Mouse (Mus musculus): ENCODE measurements at regions not wholly inside any gene's neighbourhood (a gene's known extent, or its start where the extent isn't known, plus 50 kb on each side); places are given as distances from the start of the nearest gene placed in this dataset.

DNA sequence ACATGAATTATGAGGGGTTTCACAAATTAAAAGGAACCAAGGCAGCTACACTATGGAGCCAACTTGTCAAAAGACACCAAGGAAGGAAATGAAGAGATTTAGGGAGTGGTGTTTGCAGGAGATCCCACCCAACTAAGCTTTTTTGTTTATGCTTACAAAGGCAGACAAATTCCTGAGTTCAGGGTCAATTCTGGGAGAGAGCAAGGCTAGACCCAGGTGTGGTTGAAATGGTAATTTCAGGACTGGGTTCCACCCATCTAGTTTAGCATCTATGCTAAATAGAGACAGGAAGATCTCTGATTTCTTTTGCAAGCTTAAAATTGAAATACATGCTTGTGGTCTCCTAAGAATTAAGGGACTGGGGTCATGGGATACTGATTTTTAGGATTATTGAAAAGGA is 286.0 kb upstream of the Pcdh17 start:
- peak; percentile 65 for DNase-seq (ENCODE audit: low read depth, low spot score)

DNA sequence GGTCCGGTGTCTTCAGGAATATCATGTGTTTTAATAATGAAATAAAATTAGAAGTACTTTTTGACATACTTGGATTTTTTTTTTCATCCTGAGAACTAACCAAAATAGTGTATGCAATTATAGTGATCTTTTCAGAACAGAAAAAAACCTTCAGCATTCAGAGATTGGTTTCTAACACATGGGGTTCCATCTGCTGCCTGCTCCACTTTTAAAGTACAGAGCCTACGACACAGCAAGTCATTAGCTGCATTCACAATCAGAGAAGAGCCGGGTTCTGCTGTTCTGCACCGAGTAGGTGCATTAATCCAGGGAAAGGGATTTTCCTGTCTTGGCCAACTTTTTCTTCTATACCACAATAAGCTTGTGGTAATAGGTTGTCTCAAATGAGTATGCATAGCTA is 267.9 kb upstream of the Pcdh17 start:
- DNase-seq (ENCODE audit: low read depth, low spot score) = no peak

DNA sequence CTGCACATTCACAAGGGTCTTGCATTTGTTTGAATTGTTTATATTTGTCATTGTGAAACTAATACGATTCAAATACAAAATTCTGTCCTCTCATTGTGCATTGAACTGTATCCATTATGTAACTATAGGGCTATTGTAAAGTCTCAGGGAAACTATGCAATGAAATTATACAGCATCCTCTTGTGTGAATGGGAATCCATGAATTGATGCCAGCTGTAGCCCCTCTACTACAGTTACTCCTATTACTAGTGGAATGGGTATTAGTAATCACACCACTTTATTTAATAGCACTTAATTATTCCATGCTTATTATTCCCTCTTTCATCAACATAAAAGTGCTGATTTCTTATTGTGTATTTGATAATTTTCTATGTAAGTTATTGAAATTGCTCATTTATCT is 232.4 kb upstream of the Pcdh17 start:
- no peak for DNase-seq (ENCODE audit: low read depth, low spot score)

DNA sequence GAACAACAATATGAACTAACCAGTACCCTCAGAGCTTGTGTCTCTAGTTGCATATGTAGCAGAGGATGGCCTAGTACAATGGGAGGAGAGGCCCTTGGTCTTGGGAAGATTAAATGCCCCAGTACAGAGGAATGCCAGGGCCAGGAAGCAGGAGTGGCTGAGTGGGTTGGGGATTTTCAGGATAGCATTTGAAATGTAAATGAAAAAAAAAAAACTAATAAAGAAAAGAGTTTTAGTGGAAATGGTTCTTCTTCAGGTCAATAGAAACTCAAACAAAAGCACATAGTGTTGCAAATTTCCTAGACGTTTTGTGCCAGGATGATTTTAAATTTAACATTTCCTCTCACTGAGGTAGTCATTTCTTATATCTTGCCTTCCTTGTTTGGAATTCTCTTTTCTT is 220.4 kb upstream of the Pcdh17 start:
- peak; percentile 51 for DNase-seq (ENCODE audit: low read depth, low spot score)

DNA sequence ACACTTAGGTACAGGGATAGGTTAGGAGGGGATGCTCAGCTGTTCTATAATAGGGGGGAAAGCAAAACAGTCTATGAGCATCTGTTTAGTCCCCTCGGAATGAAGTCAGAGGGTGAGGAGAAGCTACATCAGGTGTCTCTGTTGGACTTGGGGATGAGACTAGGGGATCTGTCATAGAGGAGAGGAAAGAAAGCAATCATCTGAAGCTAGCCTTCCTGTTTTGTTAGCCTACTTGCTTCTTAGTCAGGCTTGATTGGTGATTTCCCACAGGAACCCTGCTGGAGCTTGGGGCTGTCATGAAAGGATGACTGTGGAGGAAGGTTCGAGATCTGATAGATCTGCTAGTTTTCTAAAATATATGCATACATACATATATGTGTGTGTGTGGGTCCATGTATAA is 219.4 kb upstream of the Pcdh17 start:
- peak; percentile 11 for DNase-seq (ENCODE audit: low read depth, low spot score)

DNA sequence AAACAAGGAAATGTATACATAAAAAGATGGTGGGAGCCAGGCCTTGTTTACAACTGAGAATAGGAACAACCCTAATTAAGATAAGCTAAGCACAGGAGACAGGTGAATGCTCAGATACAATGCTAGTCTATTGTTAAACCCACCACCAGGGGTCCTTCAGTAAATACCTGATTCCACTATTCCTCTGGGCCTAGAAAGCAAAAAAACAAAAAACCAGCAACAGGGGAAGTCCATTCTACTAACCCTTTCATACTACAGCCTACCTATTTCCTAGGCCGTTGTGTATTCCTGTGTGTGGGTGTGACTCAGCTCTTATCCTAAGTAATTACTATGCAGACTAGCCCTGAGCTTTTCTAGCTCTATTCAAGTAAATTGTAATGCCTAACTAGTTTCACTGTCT is 195.4 kb upstream of the Pcdh17 start:
- DNase-seq (ENCODE audit: low read depth, low spot score) = peak; percentile 65

DNA sequence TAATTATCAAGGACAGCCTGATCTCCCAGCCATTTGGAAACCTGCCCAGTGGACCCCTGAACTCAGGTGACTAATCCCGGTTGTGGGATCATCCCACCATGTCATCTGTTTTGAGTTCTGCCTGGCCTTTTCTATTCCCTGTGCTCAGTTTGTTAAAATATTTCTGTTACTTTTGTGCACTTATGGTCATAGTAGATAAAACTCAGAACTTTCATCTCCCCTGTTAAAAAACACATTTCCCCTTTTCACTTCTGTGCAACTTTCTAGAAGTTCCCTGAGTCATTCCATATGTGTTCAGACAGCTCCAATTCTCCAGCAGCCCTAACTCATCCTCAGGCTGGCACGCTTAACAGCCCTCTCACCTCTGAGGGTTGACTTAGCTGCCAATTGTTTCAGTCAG is 190.8 kb upstream of the Pcdh17 start:
- DNase-seq (ENCODE audit: low read depth, low spot score) = no peak

DNA sequence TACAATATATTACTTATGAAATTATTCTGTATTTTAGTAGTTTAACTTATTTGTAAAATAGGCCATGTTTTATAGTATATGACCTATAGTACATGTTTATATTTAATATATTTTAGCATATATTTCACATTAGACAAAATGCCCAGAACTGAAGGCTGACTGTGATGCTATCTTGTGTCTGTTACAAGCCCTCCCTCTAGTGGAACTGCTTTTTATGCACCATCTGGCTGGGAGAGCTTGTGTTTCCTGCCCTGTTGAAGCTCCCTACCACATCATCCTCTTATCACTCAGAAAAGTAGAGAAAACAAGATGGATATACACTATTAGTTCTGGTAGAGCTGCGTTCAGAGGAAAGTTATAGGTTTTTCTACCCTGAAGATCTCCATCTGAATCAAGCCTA is 185.7 kb upstream of the Pcdh17 start:
- DNase-seq (ENCODE audit: low read depth, low spot score) = peak; percentile 7

DNA sequence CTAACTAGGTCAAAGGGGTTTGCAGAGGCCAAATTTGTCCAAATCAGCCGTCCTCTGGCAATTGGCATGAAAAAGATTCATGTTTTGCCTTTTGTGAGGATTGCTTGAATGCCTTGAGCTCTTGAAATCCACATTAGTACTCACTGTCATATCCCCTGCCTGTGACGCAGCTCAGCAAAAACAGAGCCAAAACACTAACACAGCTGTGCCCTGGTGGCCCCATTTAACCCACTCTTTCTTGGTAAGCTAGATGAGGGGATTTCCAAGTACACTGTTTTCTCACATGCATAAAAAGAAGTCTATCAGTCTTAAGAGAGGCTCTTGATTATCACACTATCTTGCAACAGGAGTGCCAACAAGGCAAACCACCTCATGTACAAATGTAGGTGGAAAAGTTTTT is 184.7 kb upstream of the Pcdh17 start:
- DNase-seq (ENCODE audit: low read depth, low spot score) = no peak

DNA sequence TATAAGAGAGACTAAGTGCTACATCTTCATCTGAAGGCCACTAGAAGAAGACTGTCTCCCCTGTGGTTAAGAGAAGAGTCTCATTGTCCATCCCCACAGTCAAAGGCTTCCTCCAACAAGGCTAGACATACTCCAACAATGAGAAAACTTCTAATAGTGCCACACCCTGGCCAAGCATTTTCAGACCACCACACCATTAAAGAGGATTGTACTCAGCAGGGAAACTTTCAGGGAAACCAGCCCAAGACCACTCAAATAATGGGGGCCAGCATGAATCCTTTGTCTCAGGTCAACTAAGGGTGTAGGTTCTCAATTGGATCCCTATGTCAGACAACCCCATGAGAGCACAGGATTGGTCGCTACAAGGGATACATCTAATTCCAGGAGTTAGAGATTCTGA is 179.4 kb upstream of the Pcdh17 start:
- DNase-seq (ENCODE audit: low read depth, low spot score) = peak; percentile 19

DNA sequence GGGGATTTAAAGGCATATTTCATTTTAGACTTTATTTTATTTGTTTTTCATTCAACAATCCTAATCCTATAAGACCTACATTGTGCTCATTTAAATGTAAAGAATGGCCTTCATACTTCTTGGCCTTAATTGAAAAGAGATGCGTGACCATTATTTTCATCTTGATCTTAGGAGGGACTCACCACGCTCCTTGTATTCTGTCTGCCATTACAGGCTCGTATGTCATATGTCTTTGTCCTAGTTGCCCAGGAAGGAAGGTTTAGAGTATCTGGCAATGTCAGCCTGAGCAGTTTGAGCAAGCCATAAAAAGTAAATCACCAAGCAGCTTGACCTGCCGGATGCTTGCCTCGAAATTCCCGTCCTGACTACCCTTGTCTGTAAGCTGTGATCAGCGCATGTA is 177.1 kb upstream of the Pcdh17 start:
- DNase-seq (ENCODE audit: low read depth, low spot score) = no peak

DNA sequence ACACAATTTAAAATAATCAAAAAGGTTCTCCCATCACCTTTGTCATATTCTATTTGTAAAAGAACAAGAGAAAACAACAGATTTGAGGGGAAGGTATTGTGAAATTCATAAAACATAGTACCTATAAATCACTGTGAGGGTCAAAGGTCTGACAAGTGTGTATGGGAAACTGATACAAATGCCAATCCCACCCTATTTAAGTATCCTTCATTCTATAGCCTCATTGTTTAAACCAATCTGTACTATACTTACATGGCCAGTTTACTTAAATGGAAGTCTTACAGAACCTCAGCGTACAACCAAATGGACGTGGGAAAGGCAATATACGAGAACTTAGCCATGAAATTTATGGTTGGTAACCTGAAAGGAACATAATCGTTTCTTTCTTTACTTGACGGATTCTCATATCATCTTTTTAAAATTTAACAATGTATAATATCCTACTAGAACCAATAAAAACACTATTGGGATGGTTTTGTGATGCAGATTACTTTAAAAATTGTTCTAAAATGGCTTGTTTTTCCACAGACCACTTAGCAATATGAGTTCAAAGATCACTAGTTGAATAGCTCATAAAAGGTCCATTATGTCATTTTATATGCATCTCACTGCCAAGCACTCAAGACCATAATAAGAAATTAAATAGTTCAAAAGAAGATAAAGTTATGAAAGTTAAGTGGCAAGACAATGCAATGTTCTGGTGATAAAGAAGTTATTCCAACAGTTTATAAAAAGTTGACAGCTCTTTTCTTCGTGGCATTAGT is 159.7 kb upstream of the Pcdh17 start:
- DNase-seq (ENCODE audit: low read depth, low spot score) = no peak

DNA sequence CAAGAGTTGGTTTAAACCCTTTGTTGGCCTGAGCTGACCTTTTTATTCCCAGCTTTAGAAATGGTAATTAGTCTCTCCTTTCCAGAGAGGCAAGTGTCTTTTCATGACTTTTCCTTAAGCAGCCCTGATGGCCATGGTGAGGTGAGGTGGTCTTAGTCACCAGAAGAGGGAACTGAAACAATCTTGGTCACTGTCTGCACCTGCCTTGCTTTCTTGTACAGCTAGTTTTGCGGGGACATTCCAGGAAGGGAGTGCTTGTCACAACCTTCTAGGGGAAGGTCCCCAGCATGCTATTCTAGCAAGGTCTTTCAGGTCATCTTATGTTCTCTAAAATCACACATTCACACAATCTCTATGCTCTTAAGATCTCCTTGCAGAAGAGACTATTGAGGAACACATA is 122.6 kb upstream of the Pcdh17 start:
- no peak for DNase-seq (ENCODE audit: low read depth, low spot score)

DNA sequence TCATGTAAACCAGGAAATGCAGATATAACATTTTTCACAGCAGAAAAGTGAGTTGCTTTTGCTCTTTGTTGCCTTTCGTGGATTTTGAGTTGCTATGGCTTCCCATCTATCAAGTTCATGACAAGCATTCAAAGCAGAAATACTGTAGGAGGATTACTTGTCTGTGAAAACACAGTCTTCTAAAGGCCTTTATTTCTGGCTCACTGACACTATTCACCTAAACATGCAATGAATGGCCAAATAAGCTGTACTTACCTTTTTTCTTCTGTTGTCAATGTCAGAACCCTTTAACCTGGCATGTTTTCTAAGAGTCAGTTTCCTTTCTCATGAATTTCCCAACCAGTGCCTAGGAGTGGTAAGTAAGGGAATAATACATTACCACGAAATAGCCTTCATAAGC is 103.8 kb upstream of the Pcdh17 start:
- no peak for DNase-seq (ENCODE audit: low read depth, low spot score)
